Mouse (Mus musculus): Measurements from ENCODE around the gene Olfr1042. TPM values are rescaled to one million over a fixed set of nuclear protein-coding genes. Genes with fewer than 3 reads are reported as not detected.
"Not testable (repeated sequence)": the region's sequence is repeated elsewhere in the genome, so short reads cannot be mapped to it uniquely, and the experiment has no call there.

Gene Olfr1042
- polyA plus RNA-seq (2012; rRNA removed) = not detected in 2 replicates

- Histone ChIP-seq H3K4me3 (replicated peaks; ENCODE audit: insufficient read depth, low read depth, low read length) (no peak within 1 kb of the TSS), H3K27me3 (ENCODE audit: control insufficient read depth, insufficient read depth, low read length) (no peaks in the 10 kb centered on the region), H3K4me1 (ENCODE audit: control insufficient read depth, insufficient read depth, low read length) (no peaks in the 10 kb centered on the region), H3K27ac (ENCODE audit: insufficient read depth, low read length) (no peak within 1 kb of the TSS)
- DNase-seq = no peak
- WGBS = 96% methylated on average over 2 of the region's 2 CpGs
- no peak for TF ChIP-seq CTCF (IDR thresholded peaks at IDR 0.05; ENCODE audit: borderline replicate concordance, insufficient read depth, low read depth, low read length)
- no peak for TF ChIP-seq POLR2A (IDR thresholded peaks at IDR 0.05; ENCODE audit: borderline replicate concordance, insufficient read depth, low read length)
These were observed at the start of gene Olfr1042 for GRCm38 (mm10) chr2:86161738-86162137. Gene Olfr1042, minus strand, starts transcription at chr2:86161838.

DNA sequence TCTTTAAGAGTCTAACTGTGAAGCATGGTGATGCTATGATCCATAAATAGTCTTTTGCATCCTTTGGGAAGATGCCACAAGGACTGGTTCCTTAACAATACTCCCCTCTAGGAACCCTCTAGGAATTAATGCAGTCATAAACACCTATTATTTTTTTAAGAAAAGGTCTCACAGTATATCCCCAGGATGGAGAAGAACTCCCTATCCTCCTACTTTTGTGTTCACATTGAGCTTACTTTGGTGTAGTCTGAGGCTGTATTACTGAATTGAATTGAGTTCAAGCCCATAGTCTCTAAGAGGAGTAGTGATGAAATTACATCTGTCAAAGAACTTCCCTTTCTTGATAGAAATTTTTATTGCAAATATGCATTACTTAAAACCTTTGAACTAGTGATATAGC, 41.3 kb upstream of the Olfr1042 start, which contains the start of gene Olfr1045:
Olfr1045 (minus strand) TSS at position 101 of the 400 bp plus-strand sequence.
- no peak for DNase-seq
- no peaks in the 10 kb centered on the region for H3K27me3 ChIP-seq (ENCODE audit: control insufficient read depth, insufficient read depth, low read length)
- TF ChIP-seq POLR2A (IDR thresholded peaks at IDR 0.05; ENCODE audit: borderline replicate concordance, insufficient read depth, low read length) (no peak), CTCF (IDR thresholded peaks at IDR 0.05; ENCODE audit: borderline replicate concordance, insufficient read depth, low read depth, low read length) (no peak)
- H3K4me1 ChIP-seq (ENCODE audit: control insufficient read depth, insufficient read depth, low read length) = no peaks in the 10 kb centered on the region
- H3K27ac ChIP-seq (ENCODE audit: insufficient read depth, low read length) = no peak within 1 kb of the TSS
- H3K4me3 ChIP-seq (replicated peaks; ENCODE audit: insufficient read depth, low read depth, low read length) = no peak within 1 kb of the TSS

GRCm38 (mm10) chr2:86195863-86196262, 34.2 kb upstream of the Olfr1042 start:
- H3K27ac ChIP-seq (ENCODE audit: insufficient read depth, low read length) = no peak overlapping the region
- DNase-seq = no peak
- H3K27me3 ChIP-seq (ENCODE audit: control insufficient read depth, insufficient read depth, low read length) = no peaks in the 10 kb centered on the region
- TF ChIP-seq CTCF (IDR thresholded peaks at IDR 0.05; ENCODE audit: borderline replicate concordance, insufficient read depth, low read depth, low read length) = no peak
- 45% methylated on average over 1 of the region's 1 CpGs for WGBS
- no peak overlapping the region for H3K4me3 ChIP-seq (replicated peaks; ENCODE audit: insufficient read depth, low read depth, low read length)
- H3K4me1 ChIP-seq (ENCODE audit: control insufficient read depth, insufficient read depth, low read length) = no peaks in the 10 kb centered on the region

DNA sequence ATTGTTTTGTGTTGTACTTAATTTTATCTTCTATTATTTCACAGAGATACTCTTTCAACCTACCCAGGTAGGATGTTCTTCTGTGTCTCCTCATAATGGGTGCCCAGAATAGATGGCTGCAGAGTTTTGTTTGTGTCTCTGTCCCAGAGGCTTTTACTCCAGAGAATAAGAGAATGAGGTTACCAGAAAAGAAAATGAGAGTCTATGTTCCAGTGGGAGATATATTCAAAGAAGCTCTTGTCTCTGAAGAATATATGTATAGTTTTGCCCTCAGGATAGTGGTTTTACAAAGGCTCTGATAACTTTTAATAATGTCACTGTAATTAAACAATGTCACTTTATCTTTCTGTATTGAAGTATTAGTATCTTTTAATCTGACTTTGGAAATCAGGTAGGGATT, 23.9 kb upstream of the Olfr1042 start, which contains the start of gene Olfr52:
Olfr52 (minus strand) TSS at position 101 of the 400 bp plus-strand sequence.
- no peak for DNase-seq
- TF ChIP-seq CTCF (IDR thresholded peaks at IDR 0.05; ENCODE audit: borderline replicate concordance, insufficient read depth, low read depth, low read length) (no peak), POLR2A (IDR thresholded peaks at IDR 0.05; ENCODE audit: borderline replicate concordance, insufficient read depth, low read length) (no peak)
- Histone ChIP-seq H3K4me1 (ENCODE audit: control insufficient read depth, insufficient read depth, low read length) (no peaks in the 10 kb centered on the region), H3K27ac (ENCODE audit: insufficient read depth, low read length) (no peak within 1 kb of the TSS), H3K27me3 (ENCODE audit: control insufficient read depth, insufficient read depth, low read length) (no peaks in the 10 kb centered on the region), H3K4me3 (replicated peaks; ENCODE audit: insufficient read depth, low read depth, low read length) (no peak within 1 kb of the TSS)

- no peak overlapping the region for H3K27ac ChIP-seq (ENCODE audit: insufficient read depth, low read length)
- 73% methylated on average over 3 of the region's 3 CpGs for WGBS
- TF ChIP-seq CTCF (IDR thresholded peaks at IDR 0.05; ENCODE audit: borderline replicate concordance, insufficient read depth, low read depth, low read length) = no peak
- TF ChIP-seq POLR2A (IDR thresholded peaks at IDR 0.05; ENCODE audit: borderline replicate concordance, insufficient read depth, low read length) = no peak
- no peak overlapping the region for H3K4me3 ChIP-seq (replicated peaks; ENCODE audit: insufficient read depth, low read depth, low read length)
- no peaks in the 10 kb centered on the region for H3K4me1 ChIP-seq (ENCODE audit: control insufficient read depth, insufficient read depth, low read length)
- no peak for DNase-seq
- no peaks in the 10 kb centered on the region for H3K27me3 ChIP-seq (ENCODE audit: control insufficient read depth, insufficient read depth, low read length)
These were observed 18.3 kb upstream of the Olfr1042 start for GRCm38 (mm10) chr2:86179950-86180349.

DNA sequence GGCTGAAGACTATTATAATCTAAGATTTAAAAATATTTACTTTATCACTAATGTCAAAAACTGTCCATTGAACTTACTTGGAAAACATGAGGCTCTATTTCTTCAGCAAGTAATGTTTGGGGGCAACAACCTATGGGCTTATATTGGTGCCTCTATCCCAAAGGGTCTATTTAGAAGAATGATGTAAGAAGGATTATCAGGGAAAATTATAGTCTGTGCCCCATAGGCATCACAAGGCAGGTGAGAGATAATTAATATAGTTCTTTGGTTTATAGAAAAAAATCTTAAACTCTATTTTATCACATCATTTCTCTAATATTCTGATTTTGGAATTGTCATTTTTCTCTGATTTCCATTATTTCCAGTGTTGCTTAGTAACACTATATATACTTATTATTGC, 16.1 kb upstream of the Olfr1042 start, which contains the start of gene Olfr1044:
Olfr1044 (minus strand) TSS at position 101 of the 400 bp plus-strand sequence.
- TF ChIP-seq CTCF (IDR thresholded peaks at IDR 0.05; ENCODE audit: borderline replicate concordance, insufficient read depth, low read depth, low read length) (no peak), POLR2A (IDR thresholded peaks at IDR 0.05; ENCODE audit: borderline replicate concordance, insufficient read depth, low read length) (no peak)
- Histone ChIP-seq H3K4me3 (replicated peaks; ENCODE audit: insufficient read depth, low read depth, low read length) (no peak within 1 kb of the TSS), H3K27ac (ENCODE audit: insufficient read depth, low read length) (no peak within 1 kb of the TSS), H3K4me1 (ENCODE audit: control insufficient read depth, insufficient read depth, low read length) (no peaks in the 10 kb centered on the region), H3K27me3 (ENCODE audit: control insufficient read depth, insufficient read depth, low read length) (no peaks in the 10 kb centered on the region)
- DNase-seq = no peak

DNA sequence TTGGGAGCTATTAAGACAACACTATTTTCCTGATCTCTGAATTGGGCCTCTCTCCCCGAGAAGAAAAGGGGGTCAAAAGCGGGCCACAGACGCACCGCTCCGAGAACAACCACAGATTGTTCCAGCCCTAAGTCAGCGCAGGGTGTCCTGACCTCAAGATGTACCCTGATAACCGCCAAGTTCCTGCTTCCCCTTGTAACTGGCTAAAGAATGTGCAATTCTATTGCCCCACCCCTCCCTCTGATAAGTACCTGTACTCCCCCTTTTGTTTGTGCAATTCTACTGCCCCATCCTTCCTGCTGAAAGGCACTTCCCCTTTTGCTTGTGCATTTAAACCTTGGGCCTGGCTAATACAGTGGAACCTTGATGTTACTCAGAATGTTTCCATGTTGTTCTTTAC, 13.8 kb upstream of the Olfr1042 start:
- not testable (repeated sequence) for H3K27me3 ChIP-seq (ENCODE audit: control insufficient read depth, insufficient read depth, low read length); H3K4me3 ChIP-seq (replicated peaks; ENCODE audit: insufficient read depth, low read depth, low read length); H3K27ac ChIP-seq (ENCODE audit: insufficient read depth, low read length); DNase-seq; H3K4me1 ChIP-seq (ENCODE audit: control insufficient read depth, insufficient read depth, low read length)
- WGBS = 89% methylated on average over 7 of the region's 7 CpGs

DNA sequence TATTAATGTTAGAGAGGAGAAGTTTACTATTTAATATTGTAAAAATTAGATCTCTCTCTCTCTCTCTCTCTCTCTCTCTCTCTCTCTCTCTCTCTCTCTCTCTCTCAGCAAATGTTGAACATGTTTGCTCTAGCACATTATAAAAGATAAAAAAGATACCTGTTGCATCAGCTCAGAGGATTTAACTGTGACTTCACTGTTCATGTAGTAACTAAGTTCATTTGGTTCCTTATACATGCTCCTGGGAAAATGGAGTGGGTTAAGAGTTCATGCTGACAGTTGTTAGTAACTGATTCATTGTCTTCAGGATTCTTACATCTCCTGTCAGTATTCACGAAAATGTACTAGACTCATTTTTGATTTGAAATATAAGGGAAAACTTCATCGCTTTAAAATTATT, 5.8 kb upstream of the Olfr1042 start, which contains the start of gene Olfr1043:
Olfr1043 (minus strand) TSS at position 101 of the 400 bp plus-strand sequence.
- no peak for TF ChIP-seq POLR2A (IDR thresholded peaks at IDR 0.05; ENCODE audit: borderline replicate concordance, insufficient read depth, low read length)
- TF ChIP-seq CTCF (IDR thresholded peaks at IDR 0.05; ENCODE audit: borderline replicate concordance, insufficient read depth, low read depth, low read length) = no peak
- DNase-seq = no peak
- H3K4me1 ChIP-seq (ENCODE audit: control insufficient read depth, insufficient read depth, low read length) = no peaks in the 10 kb centered on the region
- no peaks in the 10 kb centered on the region for H3K27me3 ChIP-seq (ENCODE audit: control insufficient read depth, insufficient read depth, low read length)
- no peak within 1 kb of the TSS for H3K4me3 ChIP-seq (replicated peaks; ENCODE audit: insufficient read depth, low read depth, low read length)
- 88% methylated on average over 2 of the region's 2 CpGs for WGBS
- H3K27ac ChIP-seq (ENCODE audit: insufficient read depth, low read length) = no peak within 1 kb of the TSS

Data from cerebellum, adult 2 months (tissue).